Mouse (Mus musculus): Measurements from ENCODE around the gene Gm11939.

- TF ChIP-seq CTCF (IDR thresholded peaks at IDR 0.05; ENCODE audit: low read depth) (no peak), EP300 (IDR thresholded peaks at IDR 0.05; ENCODE audit: low read depth) (no peak)
Measured at GRCm38 (mm10) chr11:99547892-99548291, 11.4 kb downstream of the Gm11939 start.

All from liver, postnatal 0 days (tissue).